Mouse (Mus musculus) thymus, postnatal 10 days (tissue): ENCODE results near the gene Sema3b.

ENCODE experiments used
- DNase-seq, 2 experiments: peaks; one replicate each; pipeline ENCODE4 v3.0.0; 2021; ENCODE audit warnings: low spot score in 2 of 2

The Sema3b gene

GRCm38 (mm10) chr9:107608741-107609432, at the start of gene Sema3b:
Gene Sema3b, minus strand, starts transcription at chr9:107609229.
- DNase-seq: no peak

GRCm38 (mm10) chr9:107658096-107658495, 49.1 kb upstream of the Sema3b start:
- no peak for DNase-seq

GRCm38 (mm10) chr9:107657144-107657543, 48.1 kb upstream of the Sema3b start:
- no peak for DNase-seq

- DNase-seq: no peak
Measured at GRCm38 (mm10) chr9:107654585-107654984, 45.6 kb upstream of the Sema3b start.

- no peak for DNase-seq
Measured at GRCm38 (mm10) chr9:107653474-107653873, 44.4 kb upstream of the Sema3b start.

- DNase-seq: no peak
Measured at GRCm38 (mm10) chr9:107650708-107651481, 41.9 kb upstream of the Sema3b start.

GRCm38 (mm10) chr9:107650225-107650624, 41.2 kb upstream of the Sema3b start:
- no peak for DNase-seq

- no peak for DNase-seq
Measured at GRCm38 (mm10) chr9:107648767-107649166, 39.7 kb upstream of the Sema3b start.

- DNase-seq: no peak
Measured at GRCm38 (mm10) chr9:107646975-107647374, 37.9 kb upstream of the Sema3b start.

- peak; percentile 63 to 87 for DNase-seq
Measured at GRCm38 (mm10) chr9:107645577-107645976, 36.5 kb upstream of the Sema3b start.

- DNase-seq: no peak
Measured at GRCm38 (mm10) chr9:107645153-107645510, 36.1 kb upstream of the Sema3b start.

GRCm38 (mm10) chr9:107644495-107645152, 35.6 kb upstream of the Sema3b start:
- peak; percentile 86 to 97 for DNase-seq

- no peak for DNase-seq
Measured at GRCm38 (mm10) chr9:107643544-107644214, 34.6 kb upstream of the Sema3b start.

- no peak for DNase-seq
Measured at GRCm38 (mm10) chr9:107641666-107642065, 32.6 kb upstream of the Sema3b start.

GRCm38 (mm10) chr9:107640257-107640772, 31.3 kb upstream of the Sema3b start:
- DNase-seq: peak in 1 of 2 experiments; percentile 30

GRCm38 (mm10) chr9:107637070-107637469, 28.0 kb upstream of the Sema3b start:
- DNase-seq: no peak

- peak; percentile 94 to 95 for DNase-seq
Measured at GRCm38 (mm10) chr9:107635279-107636028, 26.4 kb upstream of the Sema3b start, which contains the start of gene Gnai2. Gene Gnai2, minus strand, starts transcription at chr9:107635367.

- DNase-seq: no peak
Measured at GRCm38 (mm10) chr9:107634406-107635278, 25.6 kb upstream of the Sema3b start.

- DNase-seq: peak in 1 of 2 experiments; percentile 47
Measured at GRCm38 (mm10) chr9:107633661-107634405, 24.8 kb upstream of the Sema3b start.
